Mouse (Mus musculus) midbrain, embryonic 12.5 days (tissue): ENCODE results near the gene Map3k7cl. TPM values are rescaled to one million over a fixed set of nuclear protein-coding genes. Genes with fewer than 3 reads are reported as not detected.

Experiments
- ATAC-seq: fragments of 200-750 bp; cut with Nextera tagmentation; 2 replicates; pipeline ENCODE4 v1.8.0; 2017; ENCODE audit warnings: low read depth, moderate TSS enrichment, moderate library complexity; ENCODE audit not compliant: low FRiP score
- H3K27ac ChIP-seq: fragments of 300-500 bp; sonication (generic); replicated peaks from 2 replicates; pipeline ENCODE4 v1.5.1; 2016; ENCODE audit warnings: mild to moderate bottlenecking
- H3K27me3 ChIP-seq: fragments of 300-500 bp; sonication (generic); 2 replicates; pipeline ENCODE4 v1.6.1; 2016; ENCODE audit warnings: mild to moderate bottlenecking
- H3K36me3 ChIP-seq: fragments of 300-500 bp; sonication (generic); 2 replicates; pipeline ENCODE4 v1.6.1; 2016
- H3K4me1 ChIP-seq: fragments of 300-500 bp; sonication (generic); 2 replicates; pipeline ENCODE4 v1.6.1; 2016
- H3K4me2 ChIP-seq: fragments of 300-500 bp; sonication (generic); replicated peaks from 2 replicates; pipeline ENCODE4 v1.6.1; 2016; ENCODE audit warnings: mild to moderate bottlenecking, moderate library complexity
- H3K4me3 ChIP-seq: fragments of 300-500 bp; sonication (generic); 2 replicates; pipeline ENCODE4 v1.5.1; 2016; ENCODE audit warnings: mild to moderate bottlenecking
- H3K9ac ChIP-seq: fragments of 300-500 bp; sonication (generic); replicated peaks from 2 replicates; pipeline ENCODE4 v1.6.1; 2016; ENCODE audit warnings: mild to moderate bottlenecking, moderate library complexity
- H3K9me3 ChIP-seq: fragments of 300-500 bp; sonication (generic); 2 replicates; pipeline ENCODE4 v1.6.1; 2016; ENCODE audit warnings: mild to moderate bottlenecking
- WGBS: fragments of 180-500 bp; shearing (Covaris S2); methylation state at CpG from one replicate; pipeline ENCODE4 v1.1.7; 2016; 5-methylcytosine and 5-hydroxymethylcytosine counted together
- polyA plus RNA-seq: library from polyadenylated mRNA; unstranded; fragments of >200 nt; fragmentation: Nextera tagmentation; extraction: Ambion mirVana; gene quantifications from 2 replicates; pipeline ENCODE4 v1.2.1, GENCODE M21; 2016

Gene Map3k7cl
- polyA plus RNA-seq, 1 experiment from 2014 or later = not detected

DNA sequence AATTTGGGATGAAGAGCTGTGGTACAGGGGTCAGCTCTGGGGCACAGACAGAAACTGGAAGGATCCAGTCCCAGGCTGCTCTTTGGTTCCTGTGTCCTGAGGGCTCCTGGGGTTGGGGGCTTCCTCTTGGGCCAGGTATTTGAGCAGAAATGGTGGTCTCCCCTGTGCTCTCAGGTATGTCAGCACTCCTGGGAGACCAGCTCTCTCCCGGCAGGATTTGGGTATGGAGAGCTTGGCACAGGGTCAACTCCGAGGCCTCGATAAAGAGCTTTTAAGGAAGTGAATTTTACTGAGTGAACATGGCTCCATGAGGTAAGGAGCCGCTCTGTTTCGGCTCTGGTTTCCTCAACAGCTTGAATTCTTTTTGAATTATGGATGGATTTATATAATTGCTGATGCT is 70.8 kb downstream of the Map3k7cl start:
- WGBS = 88% methylated on average over 5 of the region's 5 CpGs
- H3K4me3 ChIP-seq = no peak overlapping the region
- no peak overlapping the region for H3K9ac ChIP-seq
- no peak overlapping the region for H3K27ac ChIP-seq
- H3K9me3 ChIP-seq = peaks cover 6% of the 10 kb centered on the region; the same call in 1 of the 2 replicates
- ATAC-seq = no peak
- H3K4me2 ChIP-seq = no peak overlapping the region
- H3K4me1 ChIP-seq = no peaks in the 10 kb centered on the region
- H3K36me3 ChIP-seq = no peaks in the 10 kb centered on the region
- H3K27me3 ChIP-seq = no peaks in the 10 kb centered on the region

DNA sequence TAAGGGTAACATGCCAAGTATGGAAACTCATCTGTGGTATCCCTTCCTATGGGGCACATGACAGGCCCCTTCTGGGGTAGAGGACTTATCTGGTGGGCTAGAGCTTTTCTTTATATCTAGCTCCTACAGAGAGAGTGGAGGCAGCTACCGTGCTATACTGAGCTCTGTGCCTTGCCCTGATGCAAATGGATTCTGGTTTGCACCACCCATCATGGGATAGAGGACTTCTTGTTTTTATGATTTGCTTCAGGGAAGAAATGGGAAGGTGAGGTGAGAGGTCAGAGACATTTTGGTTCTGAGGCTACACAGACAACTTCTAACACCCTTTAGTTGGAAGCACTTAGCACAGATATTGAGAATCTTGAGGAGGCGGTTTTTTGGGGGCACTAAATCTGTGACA is 71.8 kb downstream of the Map3k7cl start:
- WGBS = 89% methylated on average over 2 of the region's 2 CpGs
- Histone ChIP-seq H3K4me2 (no peak overlapping the region), H3K4me3 (no peak overlapping the region), H3K4me1 (no peaks in the 10 kb centered on the region), H3K36me3 (no peaks in the 10 kb centered on the region), H3K9me3 (peaks cover 6% of the 10 kb centered on the region; the same call in 1 of the 2 replicates), H3K27ac (no peak overlapping the region), H3K27me3 (no peaks in the 10 kb centered on the region), H3K9ac (no peak overlapping the region)
- ATAC-seq = no peak

DNA sequence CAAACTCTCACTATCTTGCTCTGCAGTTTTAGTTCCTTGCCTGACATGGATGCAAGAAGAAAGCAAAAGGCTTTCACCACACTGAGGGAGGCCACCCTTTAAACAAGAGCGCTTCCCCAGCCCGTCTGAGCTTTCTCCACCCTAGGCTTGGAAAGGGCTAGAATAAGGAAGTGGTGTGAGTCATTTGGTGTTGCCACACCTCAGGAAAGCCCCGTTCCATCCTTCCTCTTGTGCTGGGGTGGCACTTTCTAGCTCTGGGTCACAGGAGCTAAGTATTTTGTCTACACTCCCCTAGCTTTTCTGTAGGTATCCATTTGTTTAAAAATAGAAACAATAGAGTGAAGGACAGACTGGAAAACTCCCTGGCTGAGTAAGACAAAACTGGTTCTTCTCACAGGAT is 72.2 kb downstream of the Map3k7cl start:
- no peak overlapping the region for H3K27ac ChIP-seq
- H3K36me3 ChIP-seq = no peaks in the 10 kb centered on the region
- H3K27me3 ChIP-seq = no peaks in the 10 kb centered on the region
- H3K4me2 ChIP-seq = no peak overlapping the region
- H3K4me1 ChIP-seq = no peaks in the 10 kb centered on the region
- WGBS = 93% methylated on average over 3 of the region's 3 CpGs
- H3K4me3 ChIP-seq = no peak overlapping the region
- H3K9me3 ChIP-seq = peaks cover 6% of the 10 kb centered on the region; the same call in 1 of the 2 replicates
- no peak overlapping the region for H3K9ac ChIP-seq
- no peak for ATAC-seq

DNA sequence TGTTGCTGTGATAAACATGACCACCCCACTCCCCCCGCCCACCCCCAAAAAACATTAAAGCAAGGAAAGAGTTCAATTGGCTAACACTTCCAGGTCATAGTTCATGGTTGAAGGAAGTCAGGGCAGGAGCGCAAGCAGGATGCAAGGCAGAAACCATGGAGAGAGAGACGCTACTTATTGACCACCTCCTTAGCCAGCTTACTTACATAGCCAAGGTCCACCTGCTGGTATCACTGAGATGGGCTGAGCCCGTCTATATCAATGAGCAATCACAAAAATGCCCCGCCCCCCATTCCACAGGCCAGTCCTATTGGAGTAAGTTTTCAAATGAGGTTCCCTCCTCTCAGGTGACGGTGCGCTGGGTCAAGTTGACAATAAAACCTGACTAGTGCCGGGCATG is 72.7 kb downstream of the Map3k7cl start:
- Histone ChIP-seq H3K27ac (no peak overlapping the region), H3K36me3 (no peaks in the 10 kb centered on the region), H3K4me3 (no peak overlapping the region), H3K9me3 (peaks cover 6% of the 10 kb centered on the region; the same call in 1 of the 2 replicates), H3K4me2 (no peak overlapping the region), H3K9ac (no peak overlapping the region), H3K27me3 (no peaks in the 10 kb centered on the region), H3K4me1 (no peaks in the 10 kb centered on the region)
- ATAC-seq = no peak
- WGBS = 96% methylated on average over 8 of the region's 8 CpGs

DNA sequence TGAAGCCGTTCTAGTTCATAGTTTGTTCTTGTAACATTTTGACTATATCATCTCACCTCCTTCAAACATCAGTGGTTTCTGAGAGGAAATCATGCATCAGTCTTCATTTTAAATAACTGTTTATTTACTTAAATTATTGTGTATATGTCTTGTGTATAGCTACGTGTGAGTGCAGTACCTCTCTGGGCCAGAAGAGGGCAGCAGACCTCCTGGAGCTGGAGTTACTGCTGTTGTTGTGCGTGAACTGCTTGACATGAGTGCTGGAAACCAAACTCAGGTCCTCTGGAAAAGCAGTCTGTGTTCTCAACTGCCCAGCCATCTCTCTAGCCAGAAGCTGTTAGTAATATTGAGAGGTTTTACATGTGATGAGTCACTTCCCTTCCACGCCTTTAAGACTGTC is 73.6 kb downstream of the Map3k7cl start:
- H3K4me3 ChIP-seq = no peak overlapping the region
- H3K27ac ChIP-seq = no peak overlapping the region
- ATAC-seq = no peak
- no peaks in the 10 kb centered on the region for H3K27me3 ChIP-seq
- H3K9ac ChIP-seq = no peak overlapping the region
- no peak overlapping the region for H3K4me2 ChIP-seq
- no peaks in the 10 kb centered on the region for H3K4me1 ChIP-seq
- peaks cover 6% of the 10 kb centered on the region; the same call in 1 of the 2 replicates for H3K9me3 ChIP-seq
- H3K36me3 ChIP-seq = no peaks in the 10 kb centered on the region
- WGBS = 89% methylated on average over 4 of the region's 4 CpGs

DNA sequence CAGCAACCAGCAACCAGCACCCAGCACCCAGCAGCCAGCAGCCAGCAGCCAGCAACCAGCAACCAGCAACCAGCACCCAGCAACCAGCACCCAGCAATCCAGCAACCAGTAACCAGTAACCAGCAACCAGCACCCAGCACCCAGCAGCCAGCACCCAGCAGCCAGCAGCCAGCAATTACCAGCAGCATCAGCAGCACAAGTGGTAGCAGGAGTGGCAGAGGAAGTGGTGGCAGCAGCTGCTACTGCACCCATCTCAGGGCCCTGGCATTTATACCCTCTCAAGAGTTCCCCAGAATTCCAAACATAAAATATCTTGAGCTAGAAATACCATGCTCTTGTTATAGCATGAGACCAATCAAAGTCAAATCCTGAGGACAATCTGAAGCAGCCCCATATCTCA is 81.6 kb downstream of the Map3k7cl start:
- Histone ChIP-seq H3K9me3 (no peaks in the 10 kb centered on the region), H3K9ac (no peak overlapping the region), H3K36me3 (no peaks in the 10 kb centered on the region), H3K4me1 (no peaks in the 10 kb centered on the region), H3K4me3 (no peak overlapping the region), H3K27me3 (no peaks in the 10 kb centered on the region), H3K27ac (no peak overlapping the region), H3K4me2 (no peak overlapping the region)
- no peak for ATAC-seq

DNA sequence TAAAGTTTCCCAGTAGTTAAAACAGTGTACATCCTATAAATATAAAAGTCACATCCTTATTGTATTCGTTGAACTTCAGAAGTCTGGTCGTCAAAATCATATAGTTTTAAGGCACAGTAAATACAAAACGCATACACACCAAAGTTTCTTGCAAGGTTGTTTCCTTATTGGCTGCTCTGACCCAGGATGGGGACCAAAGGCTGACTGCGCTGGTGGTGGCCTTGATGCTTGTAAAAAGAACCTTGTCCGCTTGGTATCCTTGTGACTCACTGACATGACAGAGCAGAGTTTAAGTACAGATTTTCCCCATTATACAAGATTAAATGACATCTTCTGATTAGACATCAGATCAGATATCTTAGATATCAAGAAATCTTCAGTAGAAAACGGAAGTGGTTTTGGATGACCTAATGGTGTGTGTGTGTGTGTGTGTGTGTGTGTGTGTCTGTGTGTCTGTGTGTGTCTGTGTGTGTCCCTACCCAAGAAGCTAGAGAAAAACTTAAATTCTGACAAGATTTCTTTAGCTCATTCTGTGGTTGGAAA is 82.2 kb downstream of the Map3k7cl start:
- Histone ChIP-seq H3K4me2 (no peak overlapping the region), H3K9ac (no peak overlapping the region), H3K36me3 (no peaks in the 10 kb centered on the region), H3K4me3 (no peak overlapping the region), H3K27me3 (no peaks in the 10 kb centered on the region), H3K4me1 (no peaks in the 10 kb centered on the region), H3K9me3 (no peaks in the 10 kb centered on the region), H3K27ac (no peak overlapping the region)
- WGBS = 85% methylated on average over 6 of the region's 6 CpGs
- ATAC-seq = no peak

DNA sequence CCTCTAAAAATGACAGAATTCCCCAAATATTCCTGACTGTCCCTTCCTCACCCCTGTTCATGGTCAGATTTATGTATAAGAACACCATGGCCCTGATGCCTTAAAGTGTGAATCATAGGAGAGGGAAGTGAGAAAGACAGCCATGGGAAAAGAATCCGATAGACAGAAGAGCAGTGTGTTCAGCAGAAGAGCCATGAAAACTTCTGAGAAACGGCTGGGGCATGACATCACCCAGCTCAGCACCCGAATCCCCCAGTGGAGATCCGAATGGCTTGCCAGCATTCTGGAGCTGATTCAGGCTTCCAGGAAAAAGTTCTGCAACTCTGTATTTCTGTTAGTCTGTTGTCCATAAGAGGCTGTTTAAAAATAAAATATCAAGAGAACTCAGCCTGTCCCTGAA is 82.7 kb downstream of the Map3k7cl start:
- Histone ChIP-seq H3K9ac (no peak overlapping the region), H3K27me3 (no peaks in the 10 kb centered on the region), H3K27ac (no peak overlapping the region), H3K4me1 (no peaks in the 10 kb centered on the region), H3K36me3 (no peaks in the 10 kb centered on the region), H3K4me2 (no peak overlapping the region), H3K9me3 (no peaks in the 10 kb centered on the region), H3K4me3 (no peak overlapping the region)
- no peak for ATAC-seq
- 80% methylated on average over 4 of the region's 4 CpGs for WGBS

DNA sequence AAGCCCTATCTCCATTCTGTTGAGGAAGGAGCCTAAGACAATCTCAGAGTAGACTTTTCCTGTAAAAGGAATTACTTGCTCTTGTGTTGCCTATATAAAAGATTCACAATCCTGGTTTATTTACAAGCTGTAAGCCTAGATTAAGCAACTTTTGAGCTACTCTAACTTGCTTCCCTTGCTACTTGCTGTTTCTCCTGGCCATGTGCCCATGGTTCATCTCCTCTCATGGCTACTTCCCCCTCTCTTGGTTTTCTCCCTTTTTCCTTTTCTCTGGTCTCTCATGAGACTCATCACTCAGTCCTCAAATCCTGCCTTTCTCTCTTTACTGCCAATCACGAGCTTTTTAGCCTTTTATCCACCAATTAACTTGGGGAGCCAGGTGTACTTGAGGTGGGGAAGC is 85.0 kb downstream of the Map3k7cl start:
- Histone ChIP-seq H3K36me3 (no peaks in the 10 kb centered on the region), H3K4me1 (no peaks in the 10 kb centered on the region), H3K27me3 (no peaks in the 10 kb centered on the region), H3K9ac (no peak overlapping the region), H3K27ac (no peak overlapping the region), H3K4me2 (no peak overlapping the region), H3K4me3 (no peak overlapping the region), H3K9me3 (no peaks in the 10 kb centered on the region)
- WGBS = 37% methylated on average over 1 of the region's 1 CpGs
- no peak for ATAC-seq

DNA sequence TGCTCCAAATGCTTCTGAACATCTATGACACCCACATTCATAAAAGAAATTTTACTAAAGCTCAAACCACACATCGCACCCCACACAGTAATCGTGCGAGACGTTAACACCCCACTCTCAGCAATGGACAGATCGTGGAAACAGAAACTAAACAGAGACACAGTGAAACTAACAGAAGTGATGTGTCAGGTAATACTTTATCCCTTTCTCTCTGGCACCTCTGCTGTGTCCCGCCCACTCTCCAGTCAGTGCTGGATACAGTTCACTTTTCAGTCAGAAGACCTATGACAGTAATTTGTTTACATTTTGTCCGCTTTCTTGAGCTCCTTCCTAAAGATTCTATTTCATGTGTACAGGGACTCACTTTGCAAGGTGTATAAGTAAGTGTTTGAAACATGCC is 89.1 kb downstream of the Map3k7cl start:
- Histone ChIP-seq H3K27me3 (no peaks in the 10 kb centered on the region), H3K36me3 (no peaks in the 10 kb centered on the region), H3K9ac (no peak overlapping the region), H3K4me1 (peaks cover 6% of the 10 kb centered on the region; the same call in 1 of the 2 replicates), H3K4me3 (no peak overlapping the region), H3K27ac (no peak overlapping the region), H3K4me2 (no peak overlapping the region), H3K9me3 (no peaks in the 10 kb centered on the region)
- ATAC-seq = no peak
- WGBS = 92% methylated on average over 7 of the region's 7 CpGs

DNA sequence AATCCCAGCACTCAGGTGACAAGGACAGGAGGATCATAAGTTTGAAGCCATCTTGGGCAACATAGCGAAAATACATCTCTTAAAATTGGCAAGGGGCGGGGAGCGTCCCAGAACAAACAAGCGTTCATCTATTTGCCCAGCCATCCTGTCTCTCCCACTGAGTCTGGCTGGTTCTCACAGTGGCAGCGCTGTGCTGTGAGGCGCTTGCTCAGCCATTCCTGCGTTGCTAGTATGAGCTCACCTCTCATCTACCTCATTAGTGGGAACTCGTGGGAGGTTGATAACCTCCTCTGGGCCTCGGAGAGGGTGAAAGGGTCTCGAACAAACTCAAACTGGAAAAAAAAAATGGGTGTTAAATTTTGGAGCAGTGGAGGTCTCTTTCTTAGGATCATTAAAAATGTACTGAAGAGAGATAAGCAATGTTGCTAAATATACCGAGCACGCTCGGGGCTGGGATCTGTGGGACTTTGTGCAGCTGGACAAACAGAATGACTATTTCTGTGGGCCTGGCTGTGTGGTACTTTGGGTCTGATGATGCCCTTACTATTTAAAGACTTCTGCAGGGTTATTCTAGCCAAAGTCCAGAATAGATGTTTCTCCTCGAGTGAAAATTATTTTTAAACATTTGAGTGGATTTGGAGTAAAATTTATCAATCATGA is 91.1 kb downstream of the Map3k7cl start:
- H3K4me2 ChIP-seq = no peak overlapping the region
- ATAC-seq = no peak
- H3K4me1 ChIP-seq = peaks cover 6% of the 10 kb centered on the region; the same call in 1 of the 2 replicates
- no peak overlapping the region for H3K4me3 ChIP-seq
- no peaks in the 10 kb centered on the region for H3K36me3 ChIP-seq
- H3K27ac ChIP-seq = no peak overlapping the region
- H3K27me3 ChIP-seq = no peaks in the 10 kb centered on the region
- WGBS = 79% methylated on average over 14 of the region's 14 CpGs
- no peak overlapping the region for H3K9ac ChIP-seq
- H3K9me3 ChIP-seq = no peaks in the 10 kb centered on the region
